Mouse (Mus musculus) c-Kit-positive CD71-negative TER-119-negative erythroid progenitor cells, embryonic 14.5 days (primary cell): ENCODE data around the gene Ern1.
A peak's percentile ranks its signal among the peaks of the same experiment; 100 is the strongest.
"Not testable (repeated sequence)": the region's sequence is repeated elsewhere in the genome, so short reads cannot be mapped to it uniquely, and the experiment has no call there.

Source experiments
- DNase-seq: peaks from one replicate; pipeline ENCODE4 v3.0.0-alpha.2; 2013; ENCODE audit warnings: low read depth

The Ern1 gene

GRCm38 (mm10) chr11:106502631-106503424 lies 15.2 kb upstream of the Ern1 start:
- DNase-seq = no peak

GRCm38 (mm10) chr11:106502159-106502505 lies 14.5 kb upstream of the Ern1 start:
- no peak for DNase-seq

DNA sequence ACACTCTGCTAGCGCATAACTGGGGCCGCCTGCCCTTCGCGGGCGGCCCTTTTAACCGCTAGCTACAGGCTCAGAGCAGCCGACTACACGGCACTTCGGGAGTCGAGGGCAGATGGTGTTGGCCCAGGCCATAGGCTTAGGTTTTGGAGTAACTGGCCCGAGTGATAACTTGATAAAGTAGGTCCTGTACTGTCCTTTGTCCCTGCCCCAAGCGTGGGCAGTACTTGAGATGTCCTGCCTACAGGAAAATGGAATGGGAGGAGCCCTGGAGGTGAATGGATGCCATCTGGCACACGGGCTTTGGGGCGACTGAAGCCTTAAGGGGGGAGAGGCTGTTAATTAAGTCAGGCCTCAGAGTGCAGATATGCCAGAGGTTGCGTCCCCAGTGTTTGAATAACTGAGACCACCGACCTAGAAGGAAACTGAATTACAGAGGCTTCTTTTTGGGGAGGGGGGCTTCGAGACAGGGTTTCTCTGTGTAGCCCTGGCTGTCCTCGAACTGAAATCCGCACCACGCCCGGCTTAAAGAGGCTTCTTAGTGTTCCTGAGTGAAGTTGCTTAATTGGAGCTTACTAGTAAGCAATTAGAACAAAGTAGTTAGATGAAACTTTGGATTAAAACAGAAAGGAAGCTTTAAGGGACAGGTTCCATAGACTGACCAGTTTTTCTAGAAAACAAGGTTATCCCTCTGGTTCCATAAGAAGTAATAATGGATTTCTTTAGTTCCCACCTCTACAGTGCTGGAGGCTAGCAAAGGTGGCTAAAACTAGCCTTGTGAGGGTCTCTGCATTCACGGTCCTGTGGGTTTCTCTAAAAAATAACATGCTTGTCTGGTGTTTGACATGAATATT lies 13.9 kb upstream of the Ern1 start:
- no peak for DNase-seq

- DNase-seq = peak; percentile 97
These were observed 13.0 kb upstream of the Ern1 start for GRCm38 (mm10) chr11:106500393-106501307.

- DNase-seq = no peak
These were observed 11.2 kb upstream of the Ern1 start for GRCm38 (mm10) chr11:106498739-106499379.

DNA sequence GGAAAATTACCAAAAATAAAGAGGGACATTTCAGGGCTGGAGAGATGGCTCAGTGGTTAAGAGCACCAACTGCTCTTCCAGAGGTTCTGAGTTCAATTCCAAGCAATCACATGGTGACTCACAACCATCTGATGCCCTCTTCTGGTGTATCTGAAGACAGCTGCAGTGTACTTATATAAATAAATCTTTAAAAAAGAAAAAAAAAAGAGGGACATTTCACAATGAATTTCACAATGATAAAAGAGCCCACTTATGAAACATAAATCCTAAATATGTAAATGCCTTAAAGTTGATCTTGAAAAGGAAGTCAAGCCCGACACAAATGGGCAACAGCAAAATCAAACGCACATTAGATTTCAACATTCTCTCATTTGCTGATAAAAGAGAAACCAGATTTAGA lies 10.3 kb upstream of the Ern1 start:
- DNase-seq = no peak

DNA sequence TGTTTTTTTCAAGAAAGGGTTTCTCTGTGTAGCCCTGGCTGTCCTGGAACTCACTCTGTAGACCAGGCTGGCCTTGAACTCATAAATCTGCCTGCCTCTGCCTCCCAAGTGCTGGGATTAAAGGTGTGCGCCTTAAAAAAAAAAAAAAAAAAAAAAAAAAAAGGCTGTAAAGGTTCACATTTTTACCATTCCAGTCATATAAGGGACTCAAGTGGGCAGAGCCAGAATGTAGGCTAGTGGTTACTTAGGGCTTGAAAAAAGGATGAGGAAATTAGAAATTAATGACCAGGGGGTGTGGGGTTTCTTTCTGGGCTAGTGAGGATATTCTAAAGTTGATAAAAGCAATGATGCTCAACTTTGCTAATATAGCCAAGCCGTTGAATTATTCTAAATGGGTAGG lies 9.4 kb upstream of the Ern1 start:
- DNase-seq = not testable (repeated sequence)

DNA sequence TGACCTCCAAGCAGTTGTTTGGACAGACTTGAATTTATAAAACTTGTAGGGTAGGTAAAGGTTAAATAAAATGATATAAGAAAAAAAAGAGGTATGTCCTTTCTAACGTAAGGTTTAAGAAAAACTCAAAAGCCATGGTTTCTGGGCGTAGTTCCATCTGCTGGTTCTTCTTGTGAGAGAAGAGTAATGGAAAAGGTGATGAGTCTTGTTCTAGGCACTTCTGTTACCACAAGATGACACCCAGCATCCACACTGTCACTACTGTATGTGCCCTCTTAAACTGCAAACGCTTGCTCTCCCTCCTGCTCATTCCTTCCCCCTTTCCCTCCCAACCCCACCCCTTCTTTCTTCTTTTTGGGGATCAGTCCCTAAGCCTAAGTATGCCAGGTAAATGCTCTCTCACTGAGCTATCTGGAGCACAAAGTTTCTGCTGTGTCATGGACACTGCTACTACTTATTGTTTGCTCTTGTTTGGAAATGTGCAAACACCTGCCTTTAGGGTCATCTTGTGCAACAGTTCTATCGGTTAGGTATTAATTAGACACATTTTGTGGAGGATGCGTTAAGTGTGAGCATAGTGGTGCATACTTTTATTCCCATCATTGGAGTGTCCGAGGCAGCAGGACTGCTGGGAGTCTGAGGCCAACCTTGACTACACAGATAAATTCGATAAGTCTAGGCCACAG lies 5.5 kb upstream of the Ern1 start:
- no peak for DNase-seq

- no peak for DNase-seq
These were observed 3.7 kb upstream of the Ern1 start for GRCm38 (mm10) chr11:106491393-106491792.

GRCm38 (mm10) chr11:106490600-106490999 lies 2.9 kb upstream of the Ern1 start:
- not testable (repeated sequence) for DNase-seq

GRCm38 (mm10) chr11:106490057-106490456 lies 2.4 kb upstream of the Ern1 start:
- DNase-seq = no peak

- no peak for DNase-seq
These were observed 1.5 kb upstream of the Ern1 start for GRCm38 (mm10) chr11:106489036-106489693.

GRCm38 (mm10) chr11:106488126-106488561 lies 492 bp upstream of the Ern1 start:
- no peak for DNase-seq

- DNase-seq = no peak
These were observed 553 bp downstream of the Ern1 start for GRCm38 (mm10) chr11:106486866-106487732.

- DNase-seq = no peak
These were observed 1.4 kb downstream of the Ern1 start for GRCm38 (mm10) chr11:106486042-106486865.

GRCm38 (mm10) chr11:106485611-106486010 lies 2.0 kb downstream of the Ern1 start:
- no peak for DNase-seq

DNA sequence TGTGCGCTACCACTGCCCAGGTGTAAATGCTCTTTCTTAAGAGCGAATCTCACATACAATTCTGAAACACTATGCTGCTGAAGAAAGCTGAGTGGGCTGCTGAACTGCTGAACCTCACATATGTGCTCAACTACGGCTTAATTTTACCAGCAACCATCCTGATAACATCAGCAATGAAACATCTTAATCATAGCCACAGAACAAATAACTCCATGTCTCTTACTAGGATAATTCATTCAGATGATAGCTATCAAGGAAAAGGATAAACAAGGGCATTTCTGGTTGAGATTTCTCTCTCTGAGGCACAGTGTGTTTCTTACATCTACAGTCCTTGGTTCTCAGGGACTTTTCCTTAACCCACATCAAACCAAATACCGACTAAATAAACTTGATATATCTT lies 2.8 kb downstream of the Ern1 start:
- DNase-seq = no peak

DNA sequence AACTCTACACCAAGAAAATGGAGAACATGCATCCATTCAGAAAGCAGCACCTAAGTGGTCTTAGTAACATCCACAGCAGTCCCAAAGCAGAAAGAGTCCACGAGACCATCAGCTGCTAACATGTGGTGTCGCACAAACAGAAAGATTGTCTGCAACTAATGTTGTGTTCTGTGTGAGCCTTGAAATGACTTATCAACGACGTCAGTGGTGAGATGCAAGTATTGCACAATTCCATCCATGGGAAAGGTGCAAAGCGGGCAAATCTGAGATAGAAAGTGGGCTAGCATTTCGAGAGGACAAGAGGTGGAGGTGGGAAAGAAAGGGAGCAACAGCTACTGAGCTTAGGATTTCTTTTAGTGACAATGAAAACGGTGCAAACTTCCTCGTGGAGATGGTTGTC lies 4.8 kb downstream of the Ern1 start:
- no peak for DNase-seq

DNA sequence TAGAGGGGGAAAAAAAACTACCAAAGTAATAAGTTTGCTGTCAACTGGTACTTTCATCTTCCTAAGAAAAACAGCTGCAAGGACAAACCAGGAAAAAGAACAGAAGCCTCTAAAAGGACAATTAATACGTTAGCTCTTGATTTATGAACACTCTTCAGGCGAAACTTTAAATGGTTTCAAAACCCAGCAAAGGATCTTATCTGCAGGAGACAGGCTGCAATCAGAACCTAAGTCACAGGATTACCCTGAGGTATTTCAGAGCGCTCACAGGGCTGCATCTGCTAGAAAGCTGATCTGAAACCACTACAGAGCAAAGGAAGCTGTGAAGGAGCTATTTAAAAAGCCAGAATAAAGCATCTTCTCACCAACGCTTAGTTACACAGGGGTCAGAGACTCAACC lies 6.0 kb downstream of the Ern1 start:
- no peak for DNase-seq
